Mouse (Mus musculus): ENCODE measurements at regions not wholly inside any gene's neighbourhood (a gene's known extent, or its start where the extent isn't known, plus 50 kb on each side); places are given as distances from the start of the nearest gene placed in this dataset.

GRCm38 (mm10) chr3:4744003-4744402 is 1006.6 kb upstream of the Gm8797 start:
- H3K9ac ChIP-seq (ENCODE audit: low read depth, low read length): no peak overlapping the region
- H3K27me3 ChIP-seq (replicated peaks; ENCODE audit: control insufficient read depth, insufficient read depth, low read length): no peaks in the 10 kb centered on the region
- no peak for ATAC-seq
- no peaks in the 10 kb centered on the region for H3K36me3 ChIP-seq (ENCODE audit: control insufficient read depth, insufficient read depth, low read length)
- H3K4me1 ChIP-seq (ENCODE audit: control insufficient read depth, insufficient read depth, low read length): no peaks in the 10 kb centered on the region
- WGBS: 90% methylated on average over 4 of the region's 4 CpGs
- H3K27ac ChIP-seq (ENCODE audit: low read length): no peak overlapping the region
- no peak overlapping the region for H3K4me3 ChIP-seq (ENCODE audit: low read length)
- H3K9me3 ChIP-seq (ENCODE audit: control insufficient read depth, low read length): no peaks in the 10 kb centered on the region
- no peak overlapping the region for H3K4me2 ChIP-seq (ENCODE audit: low read depth, low read length)

DNA sequence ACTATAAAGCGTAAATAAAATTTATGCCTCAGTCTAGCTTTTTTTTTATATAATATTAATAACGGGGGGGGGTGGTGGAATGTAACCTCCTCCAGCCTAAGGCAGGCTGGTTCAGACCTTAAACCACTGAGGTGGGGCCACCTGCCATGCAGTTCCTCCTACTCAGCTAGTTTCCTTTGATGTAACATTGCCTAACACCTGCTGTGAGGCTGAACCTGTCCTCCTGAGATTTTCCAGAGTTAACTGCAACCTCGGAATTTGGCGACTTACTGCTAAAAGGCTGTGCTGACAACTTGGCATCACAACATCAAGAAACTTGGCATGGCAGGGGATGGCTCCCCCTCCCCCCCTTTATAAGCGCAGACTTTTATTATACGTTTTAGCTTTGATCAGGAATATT is 1006.0 kb upstream of the Gm8797 start:
- 89% methylated on average over 6 of the region's 6 CpGs for WGBS
- no peaks in the 10 kb centered on the region for H3K4me1 ChIP-seq (ENCODE audit: control insufficient read depth, insufficient read depth, low read length)
- H3K36me3 ChIP-seq (ENCODE audit: control insufficient read depth, insufficient read depth, low read length): no peaks in the 10 kb centered on the region
- H3K27ac ChIP-seq (ENCODE audit: low read length): no peak overlapping the region
- no peak for ATAC-seq
- no peaks in the 10 kb centered on the region for H3K9me3 ChIP-seq (ENCODE audit: control insufficient read depth, low read length)
- no peak overlapping the region for H3K4me2 ChIP-seq (ENCODE audit: low read depth, low read length)
- H3K4me3 ChIP-seq (ENCODE audit: low read length): no peak overlapping the region
- no peak overlapping the region for H3K9ac ChIP-seq (ENCODE audit: low read depth, low read length)
- no peaks in the 10 kb centered on the region for H3K27me3 ChIP-seq (replicated peaks; ENCODE audit: control insufficient read depth, insufficient read depth, low read length)

DNA sequence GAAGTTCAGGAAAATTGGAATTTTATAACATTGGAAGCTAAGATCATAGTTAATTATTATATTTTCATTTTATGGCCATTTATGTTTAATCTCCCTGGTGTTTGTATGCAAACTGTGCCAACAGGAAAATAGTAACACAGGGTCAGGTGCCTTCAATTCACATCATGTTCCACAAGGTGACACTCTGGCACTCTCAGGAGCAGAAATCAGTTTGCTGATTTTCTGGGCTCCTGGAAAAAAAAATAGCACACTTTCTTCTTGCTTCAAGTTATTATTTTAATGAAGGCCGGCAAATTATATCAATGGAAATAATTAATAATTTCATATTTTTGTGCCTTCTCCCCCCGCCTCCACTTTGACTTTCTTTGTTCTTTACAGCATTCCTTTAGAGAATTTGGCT is 994.5 kb upstream of the Gm8797 start:
- WGBS: 91% methylated on average over 2 of the region's 2 CpGs

GRCm38 (mm10) chr3:4757113-4757512 is 993.5 kb upstream of the Gm8797 start:
- ATAC-seq: no peak
- no peaks in the 10 kb centered on the region for H3K4me1 ChIP-seq (ENCODE audit: control insufficient read depth, insufficient read depth, low read length)
- H3K36me3 ChIP-seq (ENCODE audit: control insufficient read depth, insufficient read depth, low read length): no peaks in the 10 kb centered on the region
- H3K27me3 ChIP-seq (replicated peaks; ENCODE audit: control insufficient read depth, insufficient read depth, low read length): no peaks in the 10 kb centered on the region
- H3K27ac ChIP-seq (ENCODE audit: low read length): no peak overlapping the region
- no peak overlapping the region for H3K4me2 ChIP-seq (ENCODE audit: low read depth, low read length)
- H3K9me3 ChIP-seq (ENCODE audit: control insufficient read depth, low read length): no peaks in the 10 kb centered on the region
- no peak overlapping the region for H3K4me3 ChIP-seq (ENCODE audit: low read length)
- 78% methylated on average over 1 of the region's 1 CpGs for WGBS
- H3K9ac ChIP-seq (ENCODE audit: low read depth, low read length): no peak overlapping the region

More for the DNA sequence above, 994.5 kb upstream of the Gm8797 start:
- Histone ChIP-seq H3K4me1 (ENCODE audit: control insufficient read depth, insufficient read depth, low read length) (no peaks in the 10 kb centered on the region), H3K4me2 (ENCODE audit: low read depth, low read length) (no peak overlapping the region), H3K4me3 (ENCODE audit: low read length) (no peak overlapping the region), H3K27me3 (replicated peaks; ENCODE audit: control insufficient read depth, insufficient read depth, low read length) (no peaks in the 10 kb centered on the region), H3K9ac (ENCODE audit: low read depth, low read length) (no peak overlapping the region), H3K36me3 (ENCODE audit: control insufficient read depth, insufficient read depth, low read length) (no peaks in the 10 kb centered on the region), H3K27ac (ENCODE audit: low read length) (no peak overlapping the region), H3K9me3 (ENCODE audit: control insufficient read depth, low read length) (no peaks in the 10 kb centered on the region)
- no peak for ATAC-seq

DNA sequence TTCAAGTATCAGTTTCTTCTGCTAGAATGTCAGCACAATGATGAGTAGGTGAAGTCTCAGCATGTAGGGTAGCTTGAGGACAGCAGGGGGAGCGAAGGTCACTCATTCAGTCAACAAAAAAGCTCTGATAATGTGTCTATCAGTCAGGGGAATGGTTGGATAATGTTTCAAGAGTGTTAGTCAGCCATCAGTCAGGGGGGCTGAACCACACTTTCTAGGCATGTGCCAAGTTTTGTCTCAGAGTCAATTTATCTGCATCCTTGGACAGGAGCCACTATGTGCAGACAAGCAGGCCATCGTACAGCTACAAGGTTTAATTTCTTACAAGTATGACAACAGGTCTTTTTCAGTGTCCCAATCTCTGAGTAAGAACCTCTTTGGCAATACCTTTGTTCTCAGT is 987.5 kb upstream of the Gm8797 start:
- Histone ChIP-seq H3K4me3 (ENCODE audit: low read length) (no peak overlapping the region), H3K36me3 (ENCODE audit: control insufficient read depth, insufficient read depth, low read length) (no peaks in the 10 kb centered on the region), H3K27ac (ENCODE audit: low read length) (no peak overlapping the region), H3K9ac (ENCODE audit: low read depth, low read length) (no peak overlapping the region), H3K4me1 (ENCODE audit: control insufficient read depth, insufficient read depth, low read length) (no peaks in the 10 kb centered on the region), H3K9me3 (ENCODE audit: control insufficient read depth, low read length) (no peaks in the 10 kb centered on the region), H3K27me3 (replicated peaks; ENCODE audit: control insufficient read depth, insufficient read depth, low read length) (no peaks in the 10 kb centered on the region), H3K4me2 (ENCODE audit: low read depth, low read length) (no peak overlapping the region)
- ATAC-seq: no peak
- WGBS: 66% methylated on average over 2 of the region's 2 CpGs

- H3K27ac ChIP-seq (ENCODE audit: low read length): no peak overlapping the region
- no peak overlapping the region for H3K4me3 ChIP-seq (ENCODE audit: low read length)
- no peaks in the 10 kb centered on the region for H3K27me3 ChIP-seq (replicated peaks; ENCODE audit: control insufficient read depth, insufficient read depth, low read length)
- H3K36me3 ChIP-seq (ENCODE audit: control insufficient read depth, insufficient read depth, low read length): no peaks in the 10 kb centered on the region
- H3K4me1 ChIP-seq (ENCODE audit: control insufficient read depth, insufficient read depth, low read length): no peaks in the 10 kb centered on the region
- no peak for ATAC-seq
- no peak overlapping the region for H3K9ac ChIP-seq (ENCODE audit: low read depth, low read length)
- no peak overlapping the region for H3K4me2 ChIP-seq (ENCODE audit: low read depth, low read length)
- H3K9me3 ChIP-seq (ENCODE audit: control insufficient read depth, low read length): no peaks in the 10 kb centered on the region
Observed at GRCm38 (mm10) chr3:4776632-4777031, 974.0 kb upstream of the Gm8797 start.

GRCm38 (mm10) chr3:4785160-4785559 is 965.4 kb upstream of the Gm8797 start:
- WGBS: 48% methylated on average over 1 of the region's 1 CpGs
- no peak overlapping the region for H3K4me2 ChIP-seq (ENCODE audit: low read depth, low read length)
- H3K27ac ChIP-seq (ENCODE audit: low read length): no peak overlapping the region
- H3K9me3 ChIP-seq (ENCODE audit: control insufficient read depth, low read length): no peaks in the 10 kb centered on the region
- H3K9ac ChIP-seq (ENCODE audit: low read depth, low read length): no peak overlapping the region
- H3K27me3 ChIP-seq (replicated peaks; ENCODE audit: control insufficient read depth, insufficient read depth, low read length): no peaks in the 10 kb centered on the region
- no peak overlapping the region for H3K4me3 ChIP-seq (ENCODE audit: low read length)
- H3K4me1 ChIP-seq (ENCODE audit: control insufficient read depth, insufficient read depth, low read length): no peaks in the 10 kb centered on the region
- no peaks in the 10 kb centered on the region for H3K36me3 ChIP-seq (ENCODE audit: control insufficient read depth, insufficient read depth, low read length)
- no peak for ATAC-seq

GRCm38 (mm10) chr3:4793141-4793540 is 957.5 kb upstream of the Gm8797 start:
- Histone ChIP-seq H3K9me3 (ENCODE audit: control insufficient read depth, low read length) (no peaks in the 10 kb centered on the region), H3K27me3 (replicated peaks; ENCODE audit: control insufficient read depth, insufficient read depth, low read length) (no peaks in the 10 kb centered on the region), H3K4me2 (ENCODE audit: low read depth, low read length) (no peak overlapping the region), H3K4me3 (ENCODE audit: low read length) (no peak overlapping the region), H3K27ac (ENCODE audit: low read length) (no peak overlapping the region), H3K9ac (ENCODE audit: low read depth, low read length) (no peak overlapping the region), H3K36me3 (ENCODE audit: control insufficient read depth, insufficient read depth, low read length) (no peaks in the 10 kb centered on the region), H3K4me1 (ENCODE audit: control insufficient read depth, insufficient read depth, low read length) (no peaks in the 10 kb centered on the region)
- WGBS: 90% methylated on average over 2 of the region's 2 CpGs
- no peak for ATAC-seq

DNA sequence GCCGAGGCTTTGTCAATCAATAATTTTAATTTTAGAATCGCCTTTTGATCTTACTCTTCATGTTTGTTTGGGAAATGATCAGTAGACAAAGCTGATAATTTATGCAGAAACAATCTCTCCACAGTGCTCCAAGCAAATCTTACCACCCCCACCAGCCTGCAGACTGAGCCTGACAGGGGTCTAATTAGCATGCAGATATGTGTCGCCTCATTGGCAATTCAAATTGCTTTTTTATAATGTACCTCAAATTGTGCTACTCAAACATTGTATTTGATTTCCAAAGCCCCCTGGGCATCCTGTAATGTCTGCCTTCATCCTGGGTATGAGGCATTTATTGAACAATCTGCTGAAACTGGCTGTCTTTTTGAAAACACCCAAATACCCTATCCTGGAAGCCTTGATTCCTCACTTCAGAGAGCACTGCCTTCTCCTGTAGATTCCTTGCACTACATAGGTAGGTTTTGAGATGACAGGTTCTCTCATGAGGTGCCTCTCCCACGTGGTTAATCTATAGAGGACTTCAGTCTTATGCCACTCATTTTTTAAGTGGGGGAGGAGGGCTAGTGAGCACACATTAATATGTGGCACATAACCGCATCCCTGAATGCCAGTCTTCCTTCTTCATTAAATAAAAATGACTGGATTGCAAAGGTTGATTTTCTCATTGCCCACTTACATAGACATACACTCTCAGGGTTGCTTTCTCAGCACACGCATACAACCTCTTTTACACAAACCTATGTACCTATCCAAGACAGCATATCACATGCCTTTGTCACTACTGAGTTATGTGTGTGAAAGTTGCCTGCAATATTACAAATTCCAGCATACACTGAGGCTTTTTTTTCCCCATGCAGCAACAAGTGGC is 954.3 kb upstream of the Gm8797 start:
- H3K9ac ChIP-seq (ENCODE audit: low read depth, low read length): no peak overlapping the region
- no peaks in the 10 kb centered on the region for H3K9me3 ChIP-seq (ENCODE audit: control insufficient read depth, low read length)
- no peak for ATAC-seq
- H3K4me1 ChIP-seq (ENCODE audit: control insufficient read depth, insufficient read depth, low read length): no peaks in the 10 kb centered on the region
- no peaks in the 10 kb centered on the region for H3K36me3 ChIP-seq (ENCODE audit: control insufficient read depth, insufficient read depth, low read length)
- 53% methylated on average over 6 of the region's 6 CpGs for WGBS
- H3K4me2 ChIP-seq (ENCODE audit: low read depth, low read length): no peak overlapping the region
- no peaks in the 10 kb centered on the region for H3K27me3 ChIP-seq (replicated peaks; ENCODE audit: control insufficient read depth, insufficient read depth, low read length)
- H3K4me3 ChIP-seq (ENCODE audit: low read length): no peak overlapping the region
- no peak overlapping the region for H3K27ac ChIP-seq (ENCODE audit: low read length)

All from intestine, embryonic 16.5 days (tissue).